Mouse (Mus musculus): ENCODE measurements around the gene Amd1. TPM values are rescaled to one million over a fixed set of nuclear protein-coding genes. Genes with fewer than 3 reads are reported as not detected.
A peak's percentile ranks its signal among the peaks of the same experiment; 100 is the strongest.

Gene Amd1
- polyA plus RNA-seq, 1 experiment from 2014 or later = 84.4 TPM

GRCm38 (mm10) chr10:40284997-40285396 lies 17.0 kb downstream of the Amd1 start:
- Histone ChIP-seq H3K27ac (ENCODE audit: low read length) (no peak overlapping the region), H3K9ac (replicated peaks; ENCODE audit: low read depth, low read length) (no peak overlapping the region), H3K4me2 (replicated peaks; ENCODE audit: low read depth, low read length) (no peak overlapping the region), H3K9me3 (ENCODE audit: control insufficient read depth, low read depth, low read length) (no peaks in the 10 kb centered on the region), H3K36me3 (ENCODE audit: control insufficient read depth, insufficient read depth, low read length) (peaks cover 20% of the 10 kb centered on the region), H3K27me3 (ENCODE audit: control insufficient read depth, insufficient read depth, low read length) (no peaks in the 10 kb centered on the region), H3K4me1 (ENCODE audit: control insufficient read depth, insufficient read depth, low read length) (no peaks in the 10 kb centered on the region), H3K4me3 (ENCODE audit: low read depth, low read length) (no peak overlapping the region)
- no peak for ATAC-seq (ENCODE audit: insufficient number of reproducible peaks, insufficient read depth, low FRiP score, low read depth)
- whole genome bisulfite sequencing = 94% methylated on average over 3 of the region's 3 CpGs

DNA sequence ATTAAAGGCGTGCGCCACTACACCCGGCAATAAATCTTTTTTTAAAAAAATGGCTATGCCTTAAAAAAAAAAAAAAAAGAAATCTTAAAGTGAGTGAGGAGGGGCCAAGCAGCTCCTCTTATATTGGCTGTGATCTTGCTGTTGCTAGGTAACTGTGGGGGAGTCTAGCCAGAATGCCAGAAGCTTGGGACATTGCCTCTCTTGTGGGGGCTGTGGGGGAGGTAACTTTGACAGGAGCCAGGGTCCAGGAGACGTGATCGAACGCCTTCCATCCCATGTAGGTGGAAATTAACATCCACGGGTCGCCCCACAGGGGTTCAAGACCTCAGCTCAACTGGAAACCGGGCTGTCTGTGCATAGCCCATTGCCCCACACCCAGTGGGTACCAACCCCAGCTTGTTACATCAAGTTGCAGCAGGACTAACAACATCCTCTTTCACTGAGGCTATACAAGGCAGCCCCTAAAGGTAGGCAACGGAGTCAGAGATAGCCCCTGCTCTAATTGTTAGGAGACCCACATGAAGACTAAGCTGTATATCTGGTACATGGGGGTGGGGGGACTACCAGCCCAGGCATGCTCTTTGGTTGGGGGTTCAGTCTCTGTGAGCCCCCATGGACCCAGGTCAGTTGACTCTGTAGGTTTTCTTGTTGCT lies 17.7 kb downstream of the Amd1 start:
- Histone ChIP-seq H3K27ac (ENCODE audit: low read length) (no peak overlapping the region), H3K36me3 (ENCODE audit: control insufficient read depth, insufficient read depth, low read length) (peaks cover 17% of the 10 kb centered on the region), H3K9me3 (ENCODE audit: control insufficient read depth, low read depth, low read length) (no peaks in the 10 kb centered on the region), H3K4me3 (ENCODE audit: low read depth, low read length) (no peak overlapping the region), H3K4me1 (ENCODE audit: control insufficient read depth, insufficient read depth, low read length) (no peaks in the 10 kb centered on the region), H3K9ac (replicated peaks; ENCODE audit: low read depth, low read length) (no peak overlapping the region), H3K27me3 (ENCODE audit: control insufficient read depth, insufficient read depth, low read length) (no peaks in the 10 kb centered on the region), H3K4me2 (replicated peaks; ENCODE audit: low read depth, low read length) (no peak overlapping the region)
- 87% methylated on average over 10 of the region's 10 CpGs for whole genome bisulfite sequencing
- ATAC-seq (ENCODE audit: insufficient number of reproducible peaks, insufficient read depth, low FRiP score, low read depth) = peak; percentile 61

- no peaks in the 10 kb centered on the region for H3K9me3 ChIP-seq (ENCODE audit: control insufficient read depth, low read depth, low read length)
- no peak overlapping the region for H3K9ac ChIP-seq (replicated peaks; ENCODE audit: low read depth, low read length)
- ATAC-seq (ENCODE audit: insufficient number of reproducible peaks, insufficient read depth, low FRiP score, low read depth) = no peak
- H3K4me1 ChIP-seq (ENCODE audit: control insufficient read depth, insufficient read depth, low read length) = no peaks in the 10 kb centered on the region
- H3K4me2 ChIP-seq (replicated peaks; ENCODE audit: low read depth, low read length) = no peak overlapping the region
- no peak overlapping the region for H3K27ac ChIP-seq (ENCODE audit: low read length)
- H3K27me3 ChIP-seq (ENCODE audit: control insufficient read depth, insufficient read depth, low read length) = no peaks in the 10 kb centered on the region
- WGBS = 94% methylated on average over 9 of the region's 9 CpGs
- peaks cover 17% of the 10 kb centered on the region for H3K36me3 ChIP-seq (ENCODE audit: control insufficient read depth, insufficient read depth, low read length)
- H3K4me3 ChIP-seq (ENCODE audit: low read depth, low read length) = no peak overlapping the region
Observed at GRCm38 (mm10) chr10:40283636-40284035, 18.4 kb downstream of the Amd1 start.

GRCm38 (mm10) chr10:40281565-40281964 lies 20.4 kb downstream of the Amd1 start:
- 94% methylated on average over 2 of the region's 2 CpGs for WGBS
- H3K4me3 ChIP-seq (ENCODE audit: low read depth, low read length) = no peak overlapping the region
- H3K4me2 ChIP-seq (replicated peaks; ENCODE audit: low read depth, low read length) = no peak overlapping the region
- peaks cover 11% of the 10 kb centered on the region; the same call in 1 of the 2 replicates for H3K36me3 ChIP-seq (ENCODE audit: control insufficient read depth, insufficient read depth, low read length)
- no peaks in the 10 kb centered on the region for H3K27me3 ChIP-seq (ENCODE audit: control insufficient read depth, insufficient read depth, low read length)
- ATAC-seq (ENCODE audit: insufficient number of reproducible peaks, insufficient read depth, low FRiP score, low read depth) = no peak
- no peak overlapping the region for H3K27ac ChIP-seq (ENCODE audit: low read length)
- H3K9ac ChIP-seq (replicated peaks; ENCODE audit: low read depth, low read length) = no peak overlapping the region
- H3K4me1 ChIP-seq (ENCODE audit: control insufficient read depth, insufficient read depth, low read length) = no peaks in the 10 kb centered on the region
- H3K9me3 ChIP-seq (ENCODE audit: control insufficient read depth, low read depth, low read length) = no peaks in the 10 kb centered on the region

- WGBS = 57% methylated on average over 5 of the region's 5 CpGs
- Histone ChIP-seq H3K27ac (ENCODE audit: low read length) (no peak overlapping the region; the same call in 1 of the 2 replicates), H3K4me1 (ENCODE audit: control insufficient read depth, insufficient read depth, low read length) (no peaks in the 10 kb centered on the region), H3K9ac (replicated peaks; ENCODE audit: low read depth, low read length) (no peak overlapping the region), H3K9me3 (ENCODE audit: control insufficient read depth, low read depth, low read length) (no peaks in the 10 kb centered on the region), H3K27me3 (ENCODE audit: control insufficient read depth, insufficient read depth, low read length) (no peaks in the 10 kb centered on the region), H3K36me3 (ENCODE audit: control insufficient read depth, insufficient read depth, low read length) (no peaks in the 10 kb centered on the region), H3K4me2 (replicated peaks; ENCODE audit: low read depth, low read length) (no peak overlapping the region), H3K4me3 (ENCODE audit: low read depth, low read length) (no peak overlapping the region)
- no peak for ATAC-seq (ENCODE audit: insufficient number of reproducible peaks, insufficient read depth, low FRiP score, low read depth)
Observed at GRCm38 (mm10) chr10:40278317-40278716, 23.7 kb downstream of the Amd1 start.

DNA sequence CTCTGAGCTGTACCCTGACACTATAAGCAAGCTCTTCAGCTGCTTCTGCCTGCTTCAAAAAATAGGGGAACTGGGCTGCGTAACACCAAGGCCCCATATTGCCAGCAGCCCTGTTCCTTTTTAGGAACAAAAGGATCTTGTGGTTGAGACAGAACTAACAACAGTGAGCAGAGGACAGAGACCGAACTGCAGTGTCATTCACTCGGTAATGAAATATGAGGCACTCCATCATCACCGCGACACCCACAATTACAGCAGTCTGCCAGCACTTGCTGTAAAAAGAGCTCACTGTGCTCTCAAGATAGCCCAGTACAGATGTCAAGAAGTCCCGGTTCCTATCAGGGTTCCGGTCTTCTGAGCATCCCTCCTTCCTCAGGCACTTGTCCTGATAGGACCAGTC lies 26.0 kb downstream of the Amd1 start:
- Histone ChIP-seq H3K27ac (ENCODE audit: low read length) (no peak overlapping the region), H3K27me3 (ENCODE audit: control insufficient read depth, insufficient read depth, low read length) (no peaks in the 10 kb centered on the region), H3K9ac (replicated peaks; ENCODE audit: low read depth, low read length) (no peak overlapping the region), H3K36me3 (ENCODE audit: control insufficient read depth, insufficient read depth, low read length) (no peaks in the 10 kb centered on the region), H3K9me3 (ENCODE audit: control insufficient read depth, low read depth, low read length) (no peaks in the 10 kb centered on the region), H3K4me3 (ENCODE audit: low read depth, low read length) (no peak overlapping the region), H3K4me2 (replicated peaks; ENCODE audit: low read depth, low read length) (no peak overlapping the region), H3K4me1 (ENCODE audit: control insufficient read depth, insufficient read depth, low read length) (no peaks in the 10 kb centered on the region)
- ATAC-seq (ENCODE audit: insufficient number of reproducible peaks, insufficient read depth, low FRiP score, low read depth) = no peak
- 69% methylated on average over 7 of the region's 7 CpGs for WGBS

DNA sequence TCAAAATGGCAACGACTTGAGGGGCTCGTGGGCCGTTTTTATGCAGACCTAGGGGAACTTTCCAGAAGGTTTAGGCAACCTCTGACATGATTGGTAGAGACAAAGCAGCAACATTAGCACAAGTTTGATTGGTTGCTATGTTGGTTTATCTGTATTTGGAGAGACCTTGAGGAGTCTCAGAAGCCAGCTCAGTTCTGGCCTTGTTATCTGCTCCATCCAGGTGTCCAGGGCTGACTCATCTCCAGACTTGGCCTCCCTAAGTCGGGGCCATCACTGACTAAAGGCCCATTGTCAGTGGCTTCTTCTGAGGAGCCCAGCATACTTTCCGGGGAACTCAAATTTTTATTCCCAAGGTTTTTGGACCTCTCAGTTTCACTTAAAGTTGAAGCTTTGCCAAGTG lies 28.0 kb downstream of the Amd1 start:
- no peaks in the 10 kb centered on the region for H3K9me3 ChIP-seq (ENCODE audit: control insufficient read depth, low read depth, low read length)
- no peaks in the 10 kb centered on the region for H3K27me3 ChIP-seq (ENCODE audit: control insufficient read depth, insufficient read depth, low read length)
- H3K9ac ChIP-seq (replicated peaks; ENCODE audit: low read depth, low read length) = no peak overlapping the region
- H3K27ac ChIP-seq (ENCODE audit: low read length) = no peak overlapping the region
- H3K4me2 ChIP-seq (replicated peaks; ENCODE audit: low read depth, low read length) = no peak overlapping the region
- no peaks in the 10 kb centered on the region for H3K36me3 ChIP-seq (ENCODE audit: control insufficient read depth, insufficient read depth, low read length)
- H3K4me3 ChIP-seq (ENCODE audit: low read depth, low read length) = no peak overlapping the region
- peak; percentile 42; the same call in 1 of the 2 replicates for ATAC-seq (ENCODE audit: insufficient number of reproducible peaks, insufficient read depth, low FRiP score, low read depth)
- WGBS = 81% methylated on average over 5 of the region's 5 CpGs
- no peaks in the 10 kb centered on the region for H3K4me1 ChIP-seq (ENCODE audit: control insufficient read depth, insufficient read depth, low read length)

DNA sequence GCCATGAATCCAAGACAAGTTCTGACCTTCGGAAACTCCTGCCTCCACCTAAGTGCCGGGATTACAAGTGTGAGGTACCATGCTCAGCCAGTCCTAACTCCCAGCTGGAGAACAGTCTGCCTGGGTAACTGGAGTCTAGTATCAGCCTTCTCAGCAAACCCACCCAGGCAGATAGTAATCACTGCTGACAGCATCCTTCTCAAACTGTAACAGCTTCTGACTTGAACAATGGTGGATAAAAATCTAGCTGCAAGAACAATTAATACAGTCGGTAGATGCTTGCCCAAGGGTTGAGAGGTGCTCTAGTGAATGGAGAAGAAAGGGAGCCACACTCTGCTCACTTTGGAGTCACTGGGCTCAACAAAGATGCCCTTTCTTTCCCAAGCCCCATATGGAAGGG lies 30.8 kb downstream of the Amd1 start:
- no peak overlapping the region for H3K27ac ChIP-seq (ENCODE audit: low read length)
- ATAC-seq (ENCODE audit: insufficient number of reproducible peaks, insufficient read depth, low FRiP score, low read depth) = no peak
- H3K27me3 ChIP-seq (ENCODE audit: control insufficient read depth, insufficient read depth, low read length) = no peaks in the 10 kb centered on the region
- no peaks in the 10 kb centered on the region for H3K4me1 ChIP-seq (ENCODE audit: control insufficient read depth, insufficient read depth, low read length)
- no peak overlapping the region for H3K9ac ChIP-seq (replicated peaks; ENCODE audit: low read depth, low read length)
- H3K9me3 ChIP-seq (ENCODE audit: control insufficient read depth, low read depth, low read length) = no peaks in the 10 kb centered on the region
- 93% methylated on average over 3 of the region's 3 CpGs for WGBS
- no peak overlapping the region for H3K4me3 ChIP-seq (ENCODE audit: low read depth, low read length)
- no peak overlapping the region for H3K4me2 ChIP-seq (replicated peaks; ENCODE audit: low read depth, low read length)
- no peaks in the 10 kb centered on the region for H3K36me3 ChIP-seq (ENCODE audit: control insufficient read depth, insufficient read depth, low read length)

DNA sequence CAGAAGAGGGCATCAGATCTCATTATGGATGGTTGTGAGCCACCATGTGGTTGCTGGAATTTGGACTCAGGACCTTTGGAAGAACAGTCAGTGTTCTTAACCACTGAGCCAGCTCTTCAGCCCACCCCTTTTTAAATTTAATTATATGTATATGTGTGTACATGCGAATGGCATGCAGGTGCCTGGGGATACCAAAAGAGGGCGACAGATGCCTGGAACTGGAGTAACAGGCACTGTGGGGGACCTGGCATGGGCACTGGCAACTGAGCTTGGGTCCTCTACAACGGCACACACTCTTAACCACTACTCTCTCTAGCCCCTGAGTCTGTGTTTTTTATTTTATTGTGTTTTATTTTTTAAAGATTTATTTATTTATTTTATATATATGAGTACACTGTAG lies 37.1 kb downstream of the Amd1 start:
- WGBS = 85% methylated on average over 3 of the region's 3 CpGs
- no peak overlapping the region for H3K27ac ChIP-seq (ENCODE audit: low read length)
- H3K4me2 ChIP-seq (replicated peaks; ENCODE audit: low read depth, low read length) = no peak overlapping the region
- H3K9ac ChIP-seq (replicated peaks; ENCODE audit: low read depth, low read length) = no peak overlapping the region
- no peaks in the 10 kb centered on the region for H3K4me1 ChIP-seq (ENCODE audit: control insufficient read depth, insufficient read depth, low read length)
- H3K9me3 ChIP-seq (ENCODE audit: control insufficient read depth, low read depth, low read length) = no peaks in the 10 kb centered on the region
- H3K27me3 ChIP-seq (ENCODE audit: control insufficient read depth, insufficient read depth, low read length) = no peaks in the 10 kb centered on the region
- H3K4me3 ChIP-seq (ENCODE audit: low read depth, low read length) = no peak overlapping the region
- H3K36me3 ChIP-seq (ENCODE audit: control insufficient read depth, insufficient read depth, low read length) = no peaks in the 10 kb centered on the region
- ATAC-seq (ENCODE audit: insufficient number of reproducible peaks, insufficient read depth, low FRiP score, low read depth) = no peak

Measured in stomach, embryonic 14.5 days (tissue).